Mouse (Mus musculus) mouse trophoblast stem cell (cell line): Measurements from ENCODE around the gene Cwc25.
"Not testable (repeated sequence)": the region's sequence is repeated elsewhere in the genome, so short reads cannot be mapped to it uniquely, and the experiment has no call there.

Source experiments
- in situ Hi-C, 2 experiments: fragments of 300-500 bp; cut with MseI, MboI; formaldehyde crosslinking; loops; 2 replicates in 1 of 2; 3 replicates in 1 of 2; pipeline ENCODE4 v1.15.1; 2025

Cwc25 gene

DNA sequence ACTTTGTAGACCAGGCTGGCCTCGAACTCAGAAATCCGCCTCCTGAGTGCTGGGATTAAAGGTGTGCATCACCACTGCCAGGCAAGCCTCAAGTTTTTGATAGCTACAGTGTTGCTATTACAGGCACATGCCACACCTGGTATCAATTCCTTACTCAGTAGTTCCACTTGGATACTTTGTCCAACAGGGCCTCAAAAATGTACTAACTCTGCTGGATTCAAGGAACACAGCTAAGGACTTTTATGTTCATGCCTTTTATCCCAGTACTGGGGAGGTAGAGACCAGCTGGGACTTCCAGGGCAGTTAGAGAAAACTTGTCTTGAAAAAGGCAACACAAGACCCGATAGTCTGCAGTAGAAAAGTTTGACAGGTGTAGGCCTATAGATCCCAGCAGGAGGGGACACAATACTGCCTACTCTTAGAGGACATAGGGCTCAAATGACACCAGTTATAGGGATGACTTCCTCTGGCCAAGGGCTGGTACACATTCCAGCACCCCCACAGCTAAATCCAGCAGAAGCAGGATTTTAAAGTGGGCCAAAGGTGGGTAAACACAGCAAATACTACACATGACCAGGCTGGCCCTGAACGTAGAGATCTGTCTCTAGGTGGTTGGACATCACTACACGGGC is 10.3 kb upstream of the Cwc25 start:
- in situ Hi-C loops = no loop called here

DNA sequence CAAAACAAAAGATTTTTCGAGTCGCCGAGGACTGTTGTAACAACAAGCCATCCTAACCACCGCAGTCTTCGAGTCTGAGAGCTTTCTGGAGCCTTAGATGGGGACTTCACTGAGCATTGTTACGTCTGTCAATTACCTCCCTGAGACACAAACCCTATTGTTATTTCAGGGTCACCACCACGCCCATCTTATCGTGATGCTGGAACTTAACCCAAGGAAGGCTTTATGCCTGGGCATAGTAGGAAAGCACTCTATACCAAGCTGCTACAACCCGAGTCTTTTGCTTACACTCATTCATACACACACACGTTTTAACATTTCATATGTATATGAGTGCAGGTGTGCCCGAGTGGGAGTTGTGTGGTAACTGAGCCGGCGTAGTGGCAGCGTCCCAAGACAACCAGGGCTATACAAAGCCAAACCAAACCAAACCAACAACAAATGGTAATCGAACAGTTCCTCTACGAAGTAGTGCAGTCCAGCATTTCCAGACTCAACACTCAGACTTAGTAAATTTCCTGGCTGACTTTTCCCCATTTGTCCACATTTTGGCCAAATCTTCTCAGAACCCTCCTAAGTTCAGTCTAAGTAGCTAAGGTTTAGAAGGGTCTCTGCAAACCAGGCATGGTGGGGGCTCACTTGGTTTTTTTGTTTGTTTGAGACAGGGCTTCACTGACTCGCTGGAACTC is 9.6 kb upstream of the Cwc25 start, which contains the start of gene 1700001P01Rik:
TSS of gene 1700001P01Rik (minus strand) at position 111 of the 689 bp plus-strand sequence.
- in situ Hi-C loops = no loop called here

DNA sequence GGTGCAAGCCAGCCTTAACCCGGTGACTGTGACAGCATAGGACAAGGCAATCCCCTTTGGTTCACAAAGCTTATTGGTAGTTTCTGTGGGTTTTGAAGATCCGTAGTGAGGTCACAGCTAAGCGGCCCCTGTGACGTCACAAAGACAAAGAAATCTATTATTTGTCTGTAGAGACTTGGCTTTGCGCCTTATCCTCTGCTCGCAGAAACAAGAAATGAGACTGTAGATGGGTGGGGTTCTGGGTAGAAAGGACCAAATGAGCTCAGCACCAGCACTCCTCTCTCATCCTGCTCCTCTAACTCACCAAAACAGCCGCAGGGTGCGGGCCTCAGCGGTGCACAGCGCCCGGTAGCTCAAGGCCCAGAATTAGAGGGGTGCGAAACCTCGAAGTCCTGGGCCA is 8.8 kb upstream of the Cwc25 start:
- in situ Hi-C loops = no loop called here

DNA sequence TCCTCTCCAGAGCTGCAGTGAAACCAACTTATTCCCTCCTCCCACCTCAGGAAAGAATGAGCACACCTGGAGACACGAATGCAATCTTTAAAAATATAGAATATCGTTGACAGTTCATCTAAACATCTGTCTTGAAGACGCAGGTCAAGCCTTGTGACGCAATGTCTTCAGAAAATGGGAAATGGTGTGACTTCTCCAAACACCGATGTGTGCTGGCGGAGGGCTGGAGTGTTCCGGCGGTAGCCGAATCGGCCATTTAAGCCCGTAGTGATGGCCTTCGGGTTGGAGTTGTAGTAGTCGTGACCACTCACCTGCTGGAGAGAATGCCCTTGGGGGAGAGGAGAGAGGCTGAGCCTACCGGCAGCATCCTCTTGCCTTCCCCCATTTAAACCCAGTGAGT is 5.1 kb upstream of the Cwc25 start:
- in situ Hi-C loops = no loop called here

DNA sequence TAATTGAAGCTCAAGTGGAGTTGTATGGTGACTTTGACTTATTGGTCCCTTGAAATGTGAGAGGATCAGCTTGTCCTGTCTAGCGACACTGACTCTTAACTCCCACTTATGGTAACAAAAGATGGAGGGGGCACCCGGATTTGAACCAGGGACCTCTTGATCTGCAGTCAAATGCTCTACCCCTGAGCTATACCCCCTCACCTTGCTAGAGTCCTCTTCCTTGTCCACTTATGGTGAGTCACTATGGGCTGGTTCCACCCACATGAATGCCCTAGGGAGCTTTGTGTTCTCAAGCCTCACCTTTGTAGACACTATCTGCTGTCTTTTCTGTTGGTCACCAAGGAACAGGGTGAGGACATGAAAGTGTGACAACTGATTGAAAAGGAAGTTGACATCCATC is 3.3 kb upstream of the Cwc25 start:
- in situ Hi-C loops = no loop called here

DNA sequence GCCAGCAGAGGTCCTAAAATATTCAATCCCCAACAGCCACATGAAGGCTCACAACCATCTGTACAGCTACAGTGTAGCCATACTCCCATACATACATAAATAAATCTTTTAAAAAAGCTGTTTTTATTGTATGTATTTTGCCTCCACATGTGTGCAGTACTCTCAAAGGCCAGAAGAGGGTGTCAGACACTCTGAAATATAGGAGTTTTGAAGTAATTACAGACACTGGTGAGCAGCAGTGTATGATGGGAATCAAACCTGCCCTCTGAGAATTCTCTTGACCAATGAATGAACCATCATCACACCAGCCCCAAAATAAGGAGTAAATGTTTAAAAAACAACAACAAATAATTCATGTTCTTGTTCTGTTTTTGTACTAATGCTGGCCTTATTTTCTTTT is 4.7 kb downstream of the Cwc25 start:
- in situ Hi-C loops = no loop called here

DNA sequence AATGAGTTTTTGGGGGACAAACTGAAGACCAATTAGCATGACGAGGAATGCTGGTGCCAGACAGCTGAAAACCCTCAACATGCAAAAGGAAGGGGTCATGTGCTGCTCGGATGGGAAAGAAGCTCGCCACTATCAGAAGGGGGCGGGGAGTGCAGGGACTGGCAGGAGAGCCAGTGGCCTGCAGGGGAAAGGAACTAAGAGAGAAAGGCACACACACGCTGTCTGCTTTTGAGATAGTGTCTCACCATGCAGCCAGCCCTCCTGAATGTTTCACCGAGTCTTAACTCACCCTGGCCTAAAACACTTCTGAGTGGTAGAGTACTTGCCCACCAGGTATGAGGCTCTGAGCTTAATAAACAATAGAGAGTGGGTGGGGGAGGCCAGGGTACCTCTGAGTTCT is 7.4 kb downstream of the Cwc25 start:
- in situ Hi-C loops = no loop called here

DNA sequence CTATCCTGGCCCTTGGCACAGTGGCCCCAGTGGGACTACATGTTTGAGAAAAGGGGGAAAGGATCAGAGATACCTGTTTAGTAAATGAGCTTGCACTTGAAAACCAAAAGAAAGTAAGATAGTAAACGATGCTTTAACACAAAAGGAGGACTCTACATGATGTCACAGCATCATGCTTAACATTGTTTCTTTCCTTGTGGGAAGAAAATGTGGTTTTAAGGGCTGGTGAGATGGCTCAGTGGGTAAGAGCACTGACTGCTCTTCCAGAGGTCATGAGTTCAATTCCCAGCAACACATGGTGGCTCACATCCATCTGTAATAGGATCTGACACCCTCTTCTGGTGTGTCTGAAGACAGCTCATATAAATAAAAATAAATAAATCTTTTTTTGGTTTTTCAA is 8.2 kb downstream of the Cwc25 start:
- in situ Hi-C loops = no loop called here

DNA sequence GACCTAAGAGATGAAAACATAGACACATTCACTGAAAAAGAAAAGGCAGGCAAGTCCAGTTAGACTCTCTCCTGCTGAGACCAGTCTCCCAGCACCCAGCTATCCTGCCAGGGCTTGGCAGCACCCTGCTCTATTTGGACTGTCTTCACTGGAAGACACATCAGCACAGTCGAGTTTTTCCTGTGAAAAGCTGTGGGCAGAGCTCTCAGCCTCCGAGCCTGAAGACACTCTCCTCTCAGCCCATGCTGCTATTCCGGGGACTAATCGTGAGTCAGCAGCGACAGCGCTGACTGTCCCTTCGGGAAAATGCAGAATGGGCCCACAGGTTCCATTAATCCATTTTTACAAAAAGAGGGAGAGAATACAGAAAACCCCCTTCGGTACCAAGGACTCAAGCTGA is 13.1 kb downstream of the Cwc25 start:
- in situ Hi-C loops = no loop called here

DNA sequence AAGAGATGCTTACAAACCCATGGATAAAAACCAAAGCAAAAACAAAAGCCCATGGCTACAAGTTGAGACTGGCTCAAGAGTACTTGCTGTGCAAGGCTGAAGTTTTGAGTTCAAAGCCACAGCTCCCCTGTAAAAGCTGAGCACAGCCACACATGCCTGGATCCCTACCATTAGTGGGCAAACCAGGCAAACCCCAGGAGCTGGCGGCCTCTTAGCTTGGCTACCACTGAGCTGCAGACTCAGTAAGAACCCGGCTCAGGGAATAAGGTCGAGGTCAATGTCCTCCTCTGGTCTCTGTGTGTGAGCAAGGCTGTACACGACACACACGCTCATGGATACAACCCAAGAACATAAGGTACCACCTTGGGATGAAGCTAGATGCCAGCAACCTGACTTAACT is 17.9 kb downstream of the Cwc25 start:
- in situ Hi-C loops = no loop called here

DNA sequence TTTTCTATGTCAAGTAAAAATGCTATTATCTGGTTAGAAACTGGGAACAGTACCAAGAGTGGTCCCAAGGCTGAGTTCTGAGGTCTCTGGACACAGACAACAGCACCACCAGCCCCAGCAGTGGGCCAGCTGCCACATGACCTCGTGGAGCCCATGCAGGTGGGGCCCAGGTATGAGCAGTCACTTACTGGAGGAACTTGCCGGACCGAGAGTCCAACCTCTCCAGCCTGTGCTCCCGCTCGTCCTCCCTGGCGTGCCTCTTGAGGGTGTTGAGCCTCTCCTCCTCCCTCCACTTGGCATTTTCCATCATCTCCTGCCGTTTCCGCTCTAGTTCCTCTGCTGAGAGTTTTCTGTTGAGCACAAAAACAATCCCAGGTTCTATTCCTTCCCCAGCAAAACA is 18.6 kb downstream of the Cwc25 start:
- in situ Hi-C loops = no loop called here

DNA sequence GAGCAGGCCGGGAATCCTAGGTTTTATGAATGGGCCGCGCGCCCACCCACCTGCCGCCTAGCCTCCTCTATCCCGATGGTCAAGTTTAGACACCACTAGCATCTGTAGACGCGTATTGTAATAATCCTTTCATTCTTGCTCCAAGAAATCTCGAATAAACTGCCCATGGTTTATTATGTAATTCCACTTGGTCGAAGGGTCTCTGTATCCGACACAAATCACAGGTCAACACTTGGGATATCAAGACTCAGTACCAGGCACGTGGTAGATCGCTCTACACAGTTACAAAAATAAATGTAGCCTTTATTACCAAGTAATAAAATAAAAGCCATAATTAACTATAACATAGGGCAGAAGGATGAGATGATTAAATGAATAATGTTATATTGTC is 21.0 kb downstream of the Cwc25 start:
- in situ Hi-C loops = no loop called here

DNA sequence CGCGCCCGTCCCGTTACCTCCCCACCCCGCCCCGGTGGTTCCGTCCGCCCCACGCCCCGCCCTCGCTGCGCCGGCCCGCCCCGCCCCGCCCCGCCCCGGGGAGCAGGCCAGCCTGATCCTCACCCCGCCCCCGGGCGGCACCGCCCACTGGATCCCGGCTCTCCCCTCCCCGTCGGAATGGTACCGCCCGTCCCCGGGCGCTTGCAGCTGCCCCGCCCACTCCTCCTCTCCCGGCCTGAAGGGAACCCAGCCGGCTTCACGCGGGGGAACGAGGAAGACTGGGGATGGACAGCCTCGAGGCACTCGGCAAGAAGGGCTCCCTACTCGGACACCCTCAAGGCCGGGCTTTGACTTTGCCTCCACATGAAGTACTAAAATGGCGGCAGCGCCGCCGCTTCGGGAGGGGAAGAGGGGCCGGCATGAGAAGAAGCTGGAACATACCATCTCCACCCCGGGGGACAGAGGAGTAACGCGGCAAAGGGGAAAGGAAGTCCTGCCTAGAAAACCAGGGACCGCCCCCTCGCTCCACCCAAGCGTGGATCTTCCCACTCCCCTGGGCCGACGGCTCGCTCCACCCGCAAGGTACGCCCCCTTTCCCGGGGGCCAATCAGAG is 21.5 kb downstream of the Cwc25 start:
- in situ Hi-C loops = no loop called here

DNA sequence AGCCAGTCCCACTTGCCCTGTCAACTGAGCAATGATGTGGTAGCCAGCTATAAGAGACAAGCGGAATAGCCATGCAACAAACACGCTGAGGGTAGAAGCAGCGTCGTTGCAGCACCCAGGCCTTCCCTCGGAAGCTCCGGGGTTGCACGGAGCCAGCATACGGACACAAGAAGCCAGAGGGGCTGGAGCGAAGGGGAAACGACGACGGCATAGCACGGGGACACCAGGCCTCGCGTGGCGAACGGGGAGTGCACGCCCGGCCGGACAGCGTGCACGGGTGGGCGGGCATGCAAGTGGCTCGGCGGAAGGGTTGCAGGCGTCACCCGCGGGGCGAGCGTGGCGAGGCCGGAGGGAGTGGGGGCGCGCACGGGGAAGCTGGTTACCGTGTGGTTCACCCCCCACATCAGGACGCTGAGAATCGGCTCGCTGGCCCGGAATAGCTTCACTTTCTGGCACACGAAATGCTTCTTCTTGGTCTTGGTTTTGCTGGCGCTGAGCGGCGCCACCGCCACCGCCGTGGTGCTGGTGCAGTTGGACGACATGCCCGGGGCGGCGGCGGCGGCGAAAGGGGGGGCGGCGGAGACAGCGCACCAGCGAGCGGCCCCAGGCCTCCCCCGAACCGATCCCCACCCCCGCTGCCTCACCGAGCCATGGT is 22.2 kb downstream of the Cwc25 start, which contains the start of gene Pip4k2b:
TSS of gene Pip4k2b (minus strand) at position 642 of the 655 bp plus-strand sequence.
- in situ Hi-C loops = no loop called here

DNA sequence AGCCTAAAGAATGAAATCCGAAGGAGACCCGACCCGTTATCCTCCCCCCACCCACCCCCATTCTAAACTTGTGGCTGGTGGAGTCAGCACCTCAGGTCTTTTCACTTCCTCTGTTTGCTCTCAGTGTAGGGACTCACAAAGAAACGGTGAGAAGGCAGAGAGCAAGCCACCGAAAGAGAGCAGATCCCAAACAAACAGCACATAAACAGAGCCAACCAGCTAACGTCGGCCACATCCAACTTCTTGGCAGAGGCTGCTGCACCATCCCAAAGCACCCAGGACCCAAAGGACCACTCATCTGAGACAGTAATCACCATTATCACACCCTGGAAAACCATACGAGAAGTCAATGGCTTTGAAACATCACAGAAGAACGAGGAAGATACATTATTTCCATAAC is 22.9 kb downstream of the Cwc25 start:
- in situ Hi-C loops = no loop called here

DNA sequence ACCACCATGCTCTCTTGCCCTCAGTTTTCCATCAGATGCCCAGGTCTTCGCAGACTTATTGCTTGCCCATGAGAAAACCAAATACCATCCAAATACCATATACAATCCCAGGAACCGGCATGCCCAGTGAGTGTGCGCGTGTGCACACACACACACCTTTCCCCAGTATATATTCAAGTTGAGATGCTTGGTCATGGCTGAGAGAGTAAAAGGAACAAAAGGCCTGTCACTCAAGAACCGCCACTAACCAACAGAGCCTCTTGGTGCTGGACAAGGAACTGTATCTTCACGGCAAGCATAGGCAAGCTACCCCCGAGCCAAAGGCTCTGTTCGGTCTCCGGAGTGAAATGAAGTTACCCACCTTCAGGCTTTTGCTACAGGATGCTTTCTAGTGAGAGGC is 23.8 kb downstream of the Cwc25 start:
- in situ Hi-C loops = no loop called here

DNA sequence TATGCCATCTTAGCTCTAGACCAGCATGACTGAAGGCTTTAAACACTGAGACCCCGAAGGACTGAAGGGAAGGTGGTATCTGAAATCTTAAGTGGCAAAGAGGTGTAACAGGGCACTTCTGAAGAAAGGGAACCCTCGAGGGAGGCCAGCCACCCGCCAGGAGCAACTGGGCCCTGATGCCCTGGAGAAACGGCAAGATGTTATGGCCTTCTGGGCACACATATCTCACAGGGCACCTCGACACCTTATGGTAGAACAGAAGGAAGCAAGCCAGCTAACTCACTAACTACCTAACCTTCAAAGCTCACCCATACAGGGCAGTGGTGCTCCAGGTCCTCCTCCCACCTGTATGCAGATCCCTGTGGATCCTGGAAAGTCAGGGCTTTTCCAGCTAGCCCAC is 24.2 kb downstream of the Cwc25 start:
- in situ Hi-C loops = no loop called here

DNA sequence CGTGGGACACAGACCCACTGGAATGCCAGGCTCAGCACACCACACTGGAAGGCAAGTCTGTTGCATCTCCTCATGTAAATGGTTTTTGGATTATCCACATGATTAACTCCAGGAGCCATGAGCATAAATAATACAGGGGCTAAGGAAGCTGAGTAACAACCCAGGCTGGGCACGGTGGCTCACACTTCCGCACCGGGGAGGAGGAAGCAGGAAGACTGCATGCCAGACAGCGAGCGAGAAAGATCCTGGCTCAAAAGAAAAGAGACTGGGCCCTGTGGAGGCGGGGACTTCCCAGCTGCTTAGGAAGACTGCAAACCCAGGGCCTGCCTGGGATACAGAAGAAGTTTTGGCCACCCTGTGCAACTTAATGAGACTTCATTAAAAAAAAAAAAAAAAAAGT is 26.2 kb downstream of the Cwc25 start:
- in situ Hi-C loops = no loop called here

DNA sequence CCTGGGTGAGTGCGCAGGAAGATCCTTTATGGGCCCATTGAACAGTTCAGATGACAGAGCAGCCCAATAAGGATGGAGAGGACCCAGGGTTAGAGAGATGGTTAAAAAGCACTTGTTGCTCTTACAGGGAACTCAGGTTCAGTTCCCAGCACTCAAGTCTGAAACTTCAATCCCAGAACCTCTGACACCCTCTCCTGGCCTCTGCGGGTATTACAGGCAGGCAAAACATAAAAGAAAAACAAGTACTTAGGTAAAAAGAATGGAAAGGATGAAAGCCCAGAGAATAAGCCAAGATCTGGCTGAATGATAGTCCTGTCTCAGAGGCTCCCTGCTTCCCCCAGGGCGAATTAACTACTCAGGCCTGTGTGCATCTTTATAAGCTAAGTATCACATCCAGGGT is 27.2 kb downstream of the Cwc25 start:
- in situ Hi-C loops = no loop called here

DNA sequence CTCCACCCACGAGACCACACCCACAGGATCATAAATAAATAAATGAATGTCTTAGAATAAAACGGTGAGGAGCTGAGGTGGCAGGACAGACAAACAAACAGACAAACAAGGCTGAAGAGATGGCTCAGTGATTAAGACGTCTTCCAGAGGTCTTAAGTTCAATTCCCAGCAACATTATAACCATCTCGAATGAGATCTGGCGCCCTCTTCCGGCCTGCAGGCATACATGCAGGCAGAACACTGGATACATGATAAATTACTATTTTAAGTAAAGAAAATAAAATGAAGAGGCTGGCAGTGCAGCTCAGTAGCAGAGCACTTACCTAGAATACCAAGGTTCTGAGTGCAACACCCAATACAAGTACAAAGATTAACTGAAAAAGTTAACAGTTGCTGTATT is 27.7 kb downstream of the Cwc25 start:
- in situ Hi-C loops = no loop called here

DNA sequence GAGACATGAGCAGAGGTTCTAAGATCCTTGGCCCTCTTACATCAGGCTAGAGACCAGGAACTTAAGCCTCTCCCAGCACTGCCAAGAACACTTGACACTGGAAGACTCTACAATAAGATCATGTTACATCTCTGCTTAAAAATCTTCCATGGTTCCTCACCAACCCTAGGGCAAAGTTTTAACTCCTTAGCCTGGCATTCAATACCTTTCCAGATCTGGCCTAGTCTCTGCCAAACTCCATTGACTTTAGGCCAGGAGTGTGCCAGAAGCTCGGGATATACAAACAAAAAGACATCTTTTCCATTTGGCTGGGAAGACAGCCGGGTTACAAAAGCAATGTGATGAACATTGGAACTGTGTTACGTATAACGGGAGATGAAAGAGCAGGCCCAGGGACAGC is 28.8 kb downstream of the Cwc25 start:
- in situ Hi-C loops = no loop called here

DNA sequence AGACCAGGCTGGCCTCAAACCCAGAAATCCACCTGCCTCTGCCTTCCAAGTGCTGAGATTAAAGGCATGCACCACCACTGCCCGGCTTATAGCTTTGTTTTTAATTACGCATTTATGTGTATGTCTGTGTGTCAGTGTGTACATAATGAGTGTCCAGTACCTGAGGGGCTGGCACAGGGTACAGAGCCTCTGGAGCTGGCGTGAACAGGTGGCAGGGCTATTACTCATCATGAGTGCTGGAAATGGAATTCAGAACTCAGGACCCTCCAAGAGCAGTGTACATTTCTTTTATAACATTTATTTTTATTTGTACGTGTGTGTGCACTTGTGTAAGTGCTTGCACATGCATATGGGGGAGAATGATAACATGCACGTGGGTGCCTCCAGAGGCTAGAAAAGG is 29.7 kb downstream of the Cwc25 start:
- in situ Hi-C loops = no loop called here

DNA sequence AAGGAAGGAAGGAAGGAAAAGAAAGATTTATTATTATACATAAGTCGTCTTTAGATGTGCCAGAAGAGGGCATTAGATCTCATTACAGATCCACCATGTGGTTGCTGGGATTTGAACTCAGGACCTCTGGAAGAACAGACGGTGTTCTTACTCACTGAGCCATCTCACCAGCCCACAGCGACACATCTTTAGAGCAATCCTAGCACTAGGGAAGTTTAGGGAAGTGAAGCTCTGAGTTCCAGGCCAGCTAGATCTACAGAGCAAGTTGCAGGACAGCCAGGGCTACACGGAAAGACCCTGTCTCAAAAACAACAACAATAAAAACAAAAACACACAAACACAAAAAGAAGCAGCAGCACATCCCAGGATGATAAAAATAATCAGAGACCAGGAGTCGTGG is 31.5 kb downstream of the Cwc25 start:
- in situ Hi-C loops = not testable (repeated sequence)
